Mouse (Mus musculus): Measurements from ENCODE around the gene Gpnmb.

Gene Gpnmb

GRCm38 (mm10) chr6:49073304-49074116 is 37.2 kb downstream of the Gpnmb start, which contains the start of gene Malsu1:
Gene Malsu1 (plus strand): TSS chr6:49073795.
- in situ Hi-C loops (cut with MboI; ENCODE audit: low pct_unique_long_range_greater_than_20kb in 1 of 2, low sequenced_read_pairs in 2 of 2, unreplicated experiment in 1 of 2), result loop anchor here in 1 of 2 experiments (25.0 kb wide), 1 partner anchor 289 kb away; the partner anchor contains the start of gene Fam221a

- in situ Hi-C loops (cut with MboI; ENCODE audit: low pct_unique_long_range_greater_than_20kb in 1 of 2, low sequenced_read_pairs in 2 of 2, unreplicated experiment in 1 of 2), result loop anchor here in 1 of 2 experiments (25.0 kb wide), 1 partner anchor 288 kb away; the partner anchor contains the start of gene Fam221a
These were observed 37.8 kb downstream of the Gpnmb start for GRCm38 (mm10) chr6:49074117-49074490.

GRCm38 (mm10) chr6:49077894-49078293 is 41.5 kb downstream of the Gpnmb start:
- in situ Hi-C loops (cut with MboI; ENCODE audit: low pct_unique_long_range_greater_than_20kb in 1 of 2, low sequenced_read_pairs in 2 of 2, unreplicated experiment in 1 of 2), result no loop called here

GRCm38 (mm10) chr6:49079313-49079712 is 43.0 kb downstream of the Gpnmb start:
- in situ Hi-C loops (cut with MboI; ENCODE audit: low pct_unique_long_range_greater_than_20kb in 1 of 2, low sequenced_read_pairs in 2 of 2, unreplicated experiment in 1 of 2), result no loop called here

- in situ Hi-C loops (cut with MboI; ENCODE audit: low pct_unique_long_range_greater_than_20kb in 1 of 2, low sequenced_read_pairs in 2 of 2, unreplicated experiment in 1 of 2), result no loop called here
These were observed 46.7 kb downstream of the Gpnmb start for GRCm38 (mm10) chr6:49083008-49083407.

- in situ Hi-C loops (cut with MboI; ENCODE audit: low pct_unique_long_range_greater_than_20kb in 1 of 2, low sequenced_read_pairs in 2 of 2, unreplicated experiment in 1 of 2), result no loop called here
These were observed 58.6 kb downstream of the Gpnmb start for GRCm38 (mm10) chr6:49094968-49095367.

GRCm38 (mm10) chr6:49096421-49096820 is 60.1 kb downstream of the Gpnmb start:
- in situ Hi-C loops (cut with MboI; ENCODE audit: low pct_unique_long_range_greater_than_20kb in 1 of 2, low sequenced_read_pairs in 2 of 2, unreplicated experiment in 1 of 2), result no loop called here

- in situ Hi-C loops (cut with MboI; ENCODE audit: low pct_unique_long_range_greater_than_20kb in 1 of 2, low sequenced_read_pairs in 2 of 2, unreplicated experiment in 1 of 2), result no loop called here
These were observed 60.7 kb downstream of the Gpnmb start for GRCm38 (mm10) chr6:49096933-49097461.

- in situ Hi-C loops (cut with MboI; ENCODE audit: low pct_unique_long_range_greater_than_20kb in 1 of 2, low sequenced_read_pairs in 2 of 2, unreplicated experiment in 1 of 2), result no loop called here
These were observed 61.3 kb downstream of the Gpnmb start for GRCm38 (mm10) chr6:49097596-49098110.

GRCm38 (mm10) chr6:49099086-49099485 is 62.7 kb downstream of the Gpnmb start:
- in situ Hi-C loops (cut with MboI; ENCODE audit: low pct_unique_long_range_greater_than_20kb in 1 of 2, low sequenced_read_pairs in 2 of 2, unreplicated experiment in 1 of 2), result no loop called here

GRCm38 (mm10) chr6:49106746-49107500 is 70.6 kb downstream of the Gpnmb start:
- in situ Hi-C loops (cut with MboI; ENCODE audit: low pct_unique_long_range_greater_than_20kb in 1 of 2, low sequenced_read_pairs in 2 of 2, unreplicated experiment in 1 of 2), result no loop called here

GRCm38 (mm10) chr6:49109196-49109595 is 72.8 kb downstream of the Gpnmb start:
- in situ Hi-C loops (cut with MboI; ENCODE audit: low pct_unique_long_range_greater_than_20kb in 1 of 2, low sequenced_read_pairs in 2 of 2, unreplicated experiment in 1 of 2), result no loop called here

- in situ Hi-C loops (cut with MboI; ENCODE audit: low pct_unique_long_range_greater_than_20kb in 1 of 2, low sequenced_read_pairs in 2 of 2, unreplicated experiment in 1 of 2), result no loop called here
These were observed 77.5 kb downstream of the Gpnmb start for GRCm38 (mm10) chr6:49113895-49114294.

GRCm38 (mm10) chr6:49114457-49114856 is 78.1 kb downstream of the Gpnmb start:
- in situ Hi-C loops (cut with MboI; ENCODE audit: low pct_unique_long_range_greater_than_20kb in 1 of 2, low sequenced_read_pairs in 2 of 2, unreplicated experiment in 1 of 2), result no loop called here

GRCm38 (mm10) chr6:49115550-49115949 is 79.2 kb downstream of the Gpnmb start:
- in situ Hi-C loops (cut with MboI; ENCODE audit: low pct_unique_long_range_greater_than_20kb in 1 of 2, low sequenced_read_pairs in 2 of 2, unreplicated experiment in 1 of 2), result no loop called here

- in situ Hi-C loops (cut with MboI; ENCODE audit: low pct_unique_long_range_greater_than_20kb in 1 of 2, low sequenced_read_pairs in 2 of 2, unreplicated experiment in 1 of 2), result no loop called here
These were observed 79.9 kb downstream of the Gpnmb start for GRCm38 (mm10) chr6:49116241-49116640.

- in situ Hi-C loops (cut with MboI; ENCODE audit: low pct_unique_long_range_greater_than_20kb in 1 of 2, low sequenced_read_pairs in 2 of 2, unreplicated experiment in 1 of 2), result no loop called here
These were observed 82.1 kb downstream of the Gpnmb start for GRCm38 (mm10) chr6:49118446-49118845.

- in situ Hi-C loops (cut with MboI; ENCODE audit: low pct_unique_long_range_greater_than_20kb in 1 of 2, low sequenced_read_pairs in 2 of 2, unreplicated experiment in 1 of 2), result no loop called here
These were observed 83.3 kb downstream of the Gpnmb start for GRCm38 (mm10) chr6:49119462-49120135.

GRCm38 (mm10) chr6:49120370-49120769 is 84.0 kb downstream of the Gpnmb start:
- in situ Hi-C loops (cut with MboI; ENCODE audit: low pct_unique_long_range_greater_than_20kb in 1 of 2, low sequenced_read_pairs in 2 of 2, unreplicated experiment in 1 of 2), result no loop called here

All from mouse embryonic stem cell (cell line).